Mouse (Mus musculus) MEL (cell line): ENCODE results near the gene Asf1b.

Experiments used
- BHLHE40 ChIP-seq: IDR thresholded peaks from 2 replicates; pipeline ENCODE4 v1.6.1; 2012; ENCODE audit warnings: low read depth, mild to moderate bottlenecking, inconsistent platforms, low read length, improper control_type of control experiment, borderline replicate concordance
- CTCF ChIP-seq, 3 experiments: IDR thresholded peaks in 2 of 3; conservative IDR thresholded peaks in 1 of 3; 2 replicates each; pipeline ENCODE4 v1.5.1; 2011 to 2012; ENCODE audit warnings: low read length in 3 of 3, low read depth in 2 of 3, mild to moderate bottlenecking in 2 of 3, improper control_type of control experiment in 1 of 3, inconsistent platforms in 1 of 3, mixed read lengths in 1 of 3, moderate library complexity in 1 of 3; ENCODE audit not compliant: control insufficient read depth in 1 of 3, insufficient read depth in 1 of 3, poor library complexity in 1 of 3, severe bottlenecking in 1 of 3
- EP300 ChIP-seq, 2 experiments: IDR thresholded peaks; 2 replicates each; pipeline ENCODE4 v1.6.1; 2011; ENCODE audit warnings: improper control_type of control experiment in 2 of 2, low read length in 2 of 2, low read depth in 1 of 2, mild to moderate bottlenecking in 1 of 2
- HCFC1 ChIP-seq: IDR thresholded peaks from 2 replicates; pipeline ENCODE4 v1.6.1; 2012; ENCODE audit warnings: low read depth, mild to moderate bottlenecking, inconsistent platforms, low read length, improper control_type of control experiment, moderate library complexity
- MXI1 ChIP-seq: IDR thresholded peaks from 2 replicates; pipeline ENCODE4 v1.6.1; 2011; ENCODE audit warnings: mild to moderate bottlenecking, low read depth, low read length, improper control_type of control experiment
- NELFE ChIP-seq: IDR thresholded peaks from 2 replicates; pipeline ENCODE4 v1.6.1; 2011; ENCODE audit warnings: low read depth, low read length, improper control_type of control experiment
- POLR2A ChIP-seq, 2 experiments: IDR thresholded peaks; 2 replicates each; pipeline ENCODE4 v1.6.1; 2011 to 2012; ENCODE audit warnings: low read length in 2 of 2, mild to moderate bottlenecking in 2 of 2, control low read depth in 1 of 2, improper control_type of control experiment in 1 of 2, low read depth in 1 of 2, moderate library complexity in 1 of 2; ENCODE audit not compliant: control insufficient read depth in 1 of 2, insufficient read depth in 1 of 2, poor library complexity in 1 of 2
- POLR2AphosphoS2 ChIP-seq: IDR thresholded peaks from 2 replicates; pipeline ENCODE4 v1.6.1; 2011; ENCODE audit warnings: low read length, improper control_type of control experiment
- TAL1 ChIP-seq: IDR thresholded peaks from 2 replicates; pipeline ENCODE4 v1.6.1; 2012; ENCODE audit warnings: mild to moderate bottlenecking, inconsistent platforms, low read length, moderate library complexity, mixed read lengths
- UBTF ChIP-seq: IDR thresholded peaks from 2 replicates; pipeline ENCODE4 v1.6.1; 2012; ENCODE audit warnings: low read depth, mild to moderate bottlenecking, inconsistent platforms, low read length, improper control_type of control experiment, moderate library complexity, borderline replicate concordance; ENCODE audit not compliant: insufficient read depth
- ZMIZ1 ChIP-seq: IDR thresholded peaks from 2 replicates; pipeline ENCODE4 v1.6.1; 2012; ENCODE audit warnings: low read depth, mild to moderate bottlenecking, inconsistent platforms, low read length, improper control_type of control experiment, moderate library complexity

DNA sequence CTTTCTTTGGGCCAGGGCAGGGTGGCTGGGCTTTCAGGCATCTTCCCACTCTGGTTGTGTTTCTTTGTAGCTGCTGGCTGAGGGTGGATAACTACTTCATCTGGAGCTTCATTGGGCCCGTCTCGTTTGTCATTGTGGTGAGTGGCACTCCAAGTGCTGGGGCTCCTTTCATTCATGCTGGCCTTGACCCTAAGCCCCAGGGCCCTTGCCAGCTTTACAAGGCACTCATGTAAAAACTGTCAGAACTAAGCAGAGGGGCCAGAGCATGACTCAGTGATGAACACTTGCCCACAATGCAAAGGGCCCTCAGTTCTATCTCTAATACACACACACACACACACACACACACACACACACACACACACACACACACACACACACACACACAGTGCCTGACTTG is 20.3 kb upstream of the Asf1b start:
- TF ChIP-seq MXI1 (no peak), HCFC1 (no peak), EP300 (IDR thresholded peaks at IDR 0.05; ENCODE audit: low read depth in 1 of 2, low read length in 2 of 2) (no peak), CTCF (IDR thresholded peaks at IDR 0.05 in 2 of 3, conservative IDR thresholded peaks at IDR 0.05 in 1 of 3; ENCODE audit: control insufficient read depth in 1 of 3, insufficient read depth in 1 of 3, low read depth in 2 of 3, low read length in 3 of 3, poor library complexity in 1 of 3, severe bottlenecking in 1 of 3) (no peak), TAL1 (no peak), POLR2AphosphoS2 (no peak), NELFE (no peak), ZMIZ1 (no peak), BHLHE40 (no peak), POLR2A (IDR thresholded peaks at IDR 0.05; ENCODE audit: control insufficient read depth in 1 of 2, insufficient read depth in 1 of 2, low read depth in 1 of 2, low read length in 2 of 2, poor library complexity in 1 of 2) (no peak), UBTF (no peak)
